Mouse (Mus musculus): ENCODE results near the gene Agpat2.

DNA sequence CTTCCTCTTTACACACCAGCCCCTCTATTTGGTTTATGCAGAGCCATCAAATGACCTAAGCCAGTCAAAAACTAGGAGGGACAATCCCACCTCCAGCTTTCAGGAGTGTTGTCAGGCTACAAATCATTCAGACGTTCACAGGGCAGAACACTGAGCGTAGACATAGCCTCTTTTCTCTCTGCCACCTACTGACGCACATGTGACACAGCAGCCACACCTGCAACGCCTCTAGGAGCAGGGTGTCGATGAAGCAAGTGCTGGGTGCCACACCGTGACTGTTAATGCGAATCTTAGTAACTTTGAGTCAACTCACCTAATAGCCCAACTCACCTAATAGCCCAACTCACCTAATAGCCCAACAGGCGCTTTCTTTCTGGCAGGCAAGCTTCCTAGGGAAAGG, 34.9 kb upstream of the Agpat2 start:
- TF ChIP-seq CTCF (IDR thresholded peaks at IDR 0.05; ENCODE audit: low read depth, low read length) (peak; percentile 43), POLR2A (IDR thresholded peaks at IDR 0.05; ENCODE audit: insufficient read depth, low read length) (no peak)
